Mouse (Mus musculus): ENCODE data around the gene Cpox. TPM values are rescaled to one million over a fixed set of nuclear protein-coding genes. Genes with fewer than 3 reads are reported as not detected.

Cpox gene
- total RNA-seq, 2 experiments from 2014 or later = 48.8 to 58.6 TPM

GRCm38 (mm10) chr16:58751314-58751713 lies 81.2 kb downstream of the Cpox start:
- Histone ChIP-seq H3K27ac (no peak overlapping the region), H3K4me3 (no peak overlapping the region)
- peak; percentile 77 for TF ChIP-seq CTCF (conservative IDR thresholded peaks at IDR 0.05)
- no peak for DNase-seq (ENCODE audit: low spot score in 2 of 2)

GRCm38 (mm10) chr16:58756191-58756590 lies 86.1 kb downstream of the Cpox start:
- no peak overlapping the region for H3K27ac ChIP-seq
- DNase-seq (ENCODE audit: low spot score in 2 of 2) = no peak
- TF ChIP-seq CTCF (conservative IDR thresholded peaks at IDR 0.05) = no peak
- no peak overlapping the region for H3K4me3 ChIP-seq

GRCm38 (mm10) chr16:58763076-58763475 lies 93.0 kb downstream of the Cpox start, which contains the start of gene Olfr172:
Olfr172 (minus strand) TSS chr16:58763176.
- no peak for DNase-seq (ENCODE audit: low spot score in 2 of 2)
- TF ChIP-seq CTCF (conservative IDR thresholded peaks at IDR 0.05) = no peak
- no peak within 1 kb of the TSS for H3K4me3 ChIP-seq
- H3K27ac ChIP-seq = no peak within 1 kb of the TSS

Small RNA genes lying within 50 kb of the gene (microRNA-seq; reads per million reads assigned to microRNA genes)
- gene Gm27564 = 0 reads per million in 2 experiments

Other genes with a start within 250 kb of the Cpox start
- 10 to 100 TPM; 13.0 to 17.4 TPM for gene St3gal6, start 146.0 kb upstream of the Cpox start, total RNA-seq (2021)
- gene Gm813, start 53.3 kb upstream of the Cpox start, total RNA-seq (2021) = not detected
- not detected for gene E330017A01Rik, start 31.6 kb upstream of the Cpox start, total RNA-seq (2021)
- not detected for gene Gpr15, start 48.8 kb downstream of the Cpox start, total RNA-seq (2021)
- gene Cldnd1, start 57.6 kb downstream of the Cpox start, total RNA-seq (2021) = 10 to 100 TPM; 86.0 to 92.5 TPM
- not detected for gene Olfr172, start 92.9 kb downstream of the Cpox start, total RNA-seq (2021)
- not detected for gene Olfr173, start 130.0 kb downstream of the Cpox start, total RNA-seq (2021)
- gene Olfr175-ps1, start 156.5 kb downstream of the Cpox start, total RNA-seq (2021) = not detected
- not detected for gene Olfr177, start 204.5 kb downstream of the Cpox start, total RNA-seq (2021)
- gene Olfr178, start 221.8 kb downstream of the Cpox start, total RNA-seq (2021) = not detected